Mouse (Mus musculus) stomach, embryonic 16.5 days (tissue): Measurements from ENCODE around the gene Plxna2. TPM values are rescaled to one million over a fixed set of nuclear protein-coding genes. Genes with fewer than 3 reads are reported as not detected.
A peak's percentile ranks its signal among the peaks of the same experiment; 100 is the strongest.

Experiments used
- ATAC-seq: fragments of 200-750 bp; cut with Nextera tagmentation; 2 replicates; pipeline ENCODE4 v1.8.0; 2017; ENCODE audit warnings: moderate number of reproducible peaks, moderate TSS enrichment; ENCODE audit not compliant: insufficient read depth, low FRiP score
- H3K27ac ChIP-seq: fragments of 300-500 bp; sonication (generic); 2 replicates; pipeline ENCODE4 v1.5.1; 2014; ENCODE audit warnings: low read length
- H3K27me3 ChIP-seq: fragments of 300-500 bp; sonication (generic); 2 replicates; pipeline ENCODE4 v1.6.1; 2014; ENCODE audit warnings: low read length, control low read depth, mixed read lengths; ENCODE audit not compliant: control insufficient read depth, insufficient read depth
- H3K36me3 ChIP-seq: fragments of 300-500 bp; sonication (generic); 2 replicates; pipeline ENCODE4 v1.6.1; 2014; ENCODE audit warnings: low read length; ENCODE audit not compliant: control insufficient read depth, insufficient read depth
- H3K4me1 ChIP-seq: fragments of 300-500 bp; sonication (generic); 2 replicates; pipeline ENCODE4 v1.6.1; 2014; ENCODE audit warnings: low read length, control low read depth, mixed read lengths; ENCODE audit not compliant: control insufficient read depth, insufficient read depth
- H3K4me2 ChIP-seq: fragments of 300-500 bp; sonication (generic); 2 replicates; pipeline ENCODE4 v1.6.1; 2014; ENCODE audit warnings: low read depth, low read length, mixed read lengths
- H3K4me3 ChIP-seq: fragments of 300-500 bp; sonication (generic); replicated peaks from 2 replicates; pipeline ENCODE4 v1.5.1; 2014; ENCODE audit warnings: mild to moderate bottlenecking, low read length
- H3K9ac ChIP-seq: fragments of 300-500 bp; sonication (generic); 2 replicates; pipeline ENCODE4 v1.6.1; 2014; ENCODE audit warnings: low read length
- H3K9me3 ChIP-seq: fragments of 300-500 bp; sonication (generic); replicated peaks from 2 replicates; pipeline ENCODE4 v1.6.1; 2016; ENCODE audit warnings: low read length, control low read depth; ENCODE audit not compliant: control insufficient read depth
- WGBS: fragments of 180-500 bp; shearing (Covaris S2); extraction: QIAGEN DNeasy Blood & Tissue Kit; methylation state at CpG from one replicate; pipeline ENCODE4 v1.1.7; 2014; 5-methylcytosine and 5-hydroxymethylcytosine counted together
- polyA plus RNA-seq: library from polyadenylated mRNA; unstranded; fragments of >200 nt; fragmentation: Nextera tagmentation; extraction: Ambion mirVana; gene quantifications from 2 replicates; pipeline ENCODE4 v1.2.1, GENCODE M21; 2015

The Plxna2 gene
- polyA plus RNA-seq, 1 experiment from 2014 or later = 8.2 TPM

DNA sequence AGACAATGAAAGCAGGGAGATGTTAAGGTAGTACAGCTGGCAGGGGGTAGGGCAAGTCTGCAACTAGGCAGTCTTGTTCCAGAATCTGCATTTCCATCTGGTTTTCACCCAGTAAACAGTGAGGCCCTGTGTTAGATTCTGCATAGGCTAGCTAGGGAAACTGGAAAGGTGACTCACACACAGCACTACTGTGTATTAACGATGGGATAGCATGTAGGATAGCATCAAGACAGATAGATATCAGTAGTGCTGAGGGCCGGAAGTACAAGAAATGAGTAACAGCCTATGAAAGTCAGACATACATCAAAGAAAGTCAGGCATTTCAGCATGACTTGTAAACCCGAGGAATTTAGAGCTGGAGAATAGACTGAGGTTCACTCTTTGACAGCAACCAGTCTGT, 65.1 kb downstream of the Plxna2 start:
- WGBS = 63% methylated on average over 3 of the region's 3 CpGs
- Histone ChIP-seq H3K36me3 (no peaks in the 10 kb centered on the region), H3K4me2 (no peak overlapping the region), H3K27me3 (no peaks in the 10 kb centered on the region), H3K9ac (no peak overlapping the region), H3K27ac (no peak overlapping the region), H3K4me1 (peaks cover 32% of the 10 kb centered on the region), H3K9me3 (no peaks in the 10 kb centered on the region), H3K4me3 (no peak overlapping the region)
- no peak for ATAC-seq

DNA sequence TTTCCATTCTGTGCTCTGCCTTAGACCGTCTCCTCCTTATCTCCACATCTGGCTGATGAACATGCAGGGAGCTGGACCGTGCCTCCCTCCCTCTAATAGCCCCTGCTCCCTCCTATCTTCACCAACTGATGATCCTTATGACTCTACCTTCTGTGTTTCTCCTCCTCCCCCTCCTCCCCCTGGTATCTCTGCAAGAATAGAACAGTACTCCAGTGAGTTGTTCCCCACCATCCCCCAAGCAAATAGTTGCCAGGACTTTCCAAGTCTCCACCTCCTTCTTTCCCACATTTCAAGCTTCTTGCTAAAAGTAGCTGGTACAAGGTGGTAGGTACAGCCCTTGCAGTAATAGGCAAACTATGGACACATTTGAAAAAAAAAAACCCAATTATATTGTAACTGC, 67.9 kb downstream of the Plxna2 start:
- H3K9ac ChIP-seq = no peak overlapping the region
- H3K36me3 ChIP-seq = no peaks in the 10 kb centered on the region
- H3K4me3 ChIP-seq = no peak overlapping the region
- peaks cover 9% of the 10 kb centered on the region; the same call in 1 of the 2 replicates for H3K4me1 ChIP-seq
- ATAC-seq = no peak
- H3K27me3 ChIP-seq = no peaks in the 10 kb centered on the region
- no peak overlapping the region for H3K27ac ChIP-seq
- no peaks in the 10 kb centered on the region for H3K9me3 ChIP-seq
- 81% methylated on average over 2 of the region's 2 CpGs for WGBS
- no peak overlapping the region for H3K4me2 ChIP-seq

DNA sequence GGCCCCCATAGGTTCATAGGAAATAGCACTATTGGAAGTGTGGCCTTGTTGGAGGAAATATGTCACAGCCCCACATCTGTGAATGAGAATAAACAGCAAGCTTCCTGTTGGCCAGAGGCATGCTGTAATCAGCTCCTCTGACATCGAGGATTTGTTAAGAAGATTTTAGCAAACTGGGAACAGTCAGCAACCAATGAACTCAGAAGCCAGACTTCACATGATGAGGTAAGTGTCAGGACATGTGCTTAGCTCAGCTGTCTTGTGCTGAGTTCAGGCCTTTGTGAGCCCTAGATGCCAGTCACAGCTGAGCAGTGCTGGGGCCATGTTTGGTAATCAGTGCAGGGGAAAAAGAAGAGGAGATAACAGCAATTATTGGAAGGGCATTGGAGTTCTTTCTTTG, 69.7 kb downstream of the Plxna2 start:
- WGBS = 6% methylated on average over 1 of the region's 1 CpGs
- no peaks in the 10 kb centered on the region for H3K9me3 ChIP-seq
- no peak overlapping the region for H3K9ac ChIP-seq
- H3K4me2 ChIP-seq = no peak overlapping the region
- ATAC-seq = no peak
- no peak overlapping the region for H3K4me3 ChIP-seq
- H3K36me3 ChIP-seq = no peaks in the 10 kb centered on the region
- no peaks in the 10 kb centered on the region for H3K4me1 ChIP-seq
- H3K27ac ChIP-seq = no peak overlapping the region
- no peaks in the 10 kb centered on the region for H3K27me3 ChIP-seq

DNA sequence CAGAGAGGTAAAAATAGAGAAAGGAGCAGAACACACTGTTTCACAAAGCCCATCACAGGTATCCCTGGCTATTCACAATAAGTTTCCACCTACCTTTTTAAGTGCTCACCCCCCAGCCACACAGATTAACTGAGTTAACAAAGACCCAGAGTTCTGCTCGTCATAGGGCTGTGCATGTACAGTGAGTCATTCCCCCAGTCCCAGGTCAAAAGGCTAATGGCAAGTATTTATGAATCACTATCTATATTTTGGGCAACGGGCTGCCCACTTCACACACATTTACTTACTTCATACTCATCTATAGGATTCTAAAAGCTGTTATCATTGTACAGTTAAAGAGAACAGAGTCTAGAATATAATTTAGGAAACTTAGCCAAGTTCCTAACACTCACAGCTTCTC, 70.1 kb downstream of the Plxna2 start:
- Histone ChIP-seq H3K27me3 (no peaks in the 10 kb centered on the region), H3K36me3 (no peaks in the 10 kb centered on the region), H3K27ac (no peak overlapping the region), H3K9me3 (no peaks in the 10 kb centered on the region), H3K4me1 (no peaks in the 10 kb centered on the region), H3K4me3 (no peak overlapping the region), H3K9ac (no peak overlapping the region), H3K4me2 (no peak overlapping the region)
- WGBS = 34% methylated on average over 2 of the region's 2 CpGs
- ATAC-seq = no peak

DNA sequence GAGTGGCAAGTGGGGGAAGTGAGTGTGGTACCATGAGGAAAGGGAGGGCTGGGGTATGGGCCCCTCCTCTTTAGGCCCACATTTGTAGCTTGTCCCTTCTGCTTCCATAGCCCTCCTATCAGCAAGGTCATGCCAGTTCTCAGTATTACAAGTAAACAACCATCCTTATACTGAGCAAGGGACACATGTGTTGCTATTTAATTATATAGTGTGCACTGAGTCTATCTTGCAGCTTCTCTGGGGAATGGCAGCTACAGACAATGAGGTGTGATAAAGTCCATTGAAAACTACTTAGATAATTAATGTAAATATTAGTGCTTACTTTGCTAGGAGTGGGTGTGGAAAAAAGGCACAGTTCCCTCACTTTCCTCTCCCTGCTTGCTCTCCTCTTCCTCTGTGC, 75.0 kb downstream of the Plxna2 start:
- H3K9me3 ChIP-seq = no peaks in the 10 kb centered on the region
- no peaks in the 10 kb centered on the region for H3K27me3 ChIP-seq
- H3K4me3 ChIP-seq = no peak overlapping the region
- ATAC-seq = peak; percentile 66; the same call in 1 of the 2 replicates
- H3K36me3 ChIP-seq = no peaks in the 10 kb centered on the region
- H3K9ac ChIP-seq = no peak overlapping the region
- H3K4me1 ChIP-seq = peaks cover 8% of the 10 kb centered on the region; the same call in 1 of the 2 replicates
- H3K4me2 ChIP-seq = no peak overlapping the region
- peak overlapping the region; percentile 40; the same call in 1 of the 2 replicates for H3K27ac ChIP-seq

DNA sequence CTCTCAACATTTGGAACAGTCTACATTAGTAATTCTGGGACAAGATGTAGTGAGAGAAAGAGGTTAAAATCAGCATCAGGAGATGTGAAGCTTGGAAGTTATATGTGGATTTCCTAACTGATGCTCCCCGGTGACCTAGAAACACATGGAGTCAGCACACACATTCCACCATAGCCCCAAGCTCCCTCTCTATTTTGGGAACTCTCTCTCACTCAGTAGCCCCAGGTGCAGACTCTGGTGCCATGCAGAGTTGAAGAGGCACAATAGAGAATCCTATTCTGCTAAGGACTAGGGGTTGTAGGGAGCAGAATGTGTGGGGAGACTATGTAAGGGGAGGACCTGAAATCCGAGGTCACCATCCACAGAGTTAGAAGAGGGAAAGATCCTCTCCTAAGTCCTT, 75.5 kb downstream of the Plxna2 start:
- H3K9ac ChIP-seq = no peak overlapping the region
- WGBS = 63% methylated on average over 2 of the region's 2 CpGs
- peaks cover 8% of the 10 kb centered on the region; the same call in 1 of the 2 replicates for H3K4me1 ChIP-seq
- H3K36me3 ChIP-seq = no peaks in the 10 kb centered on the region
- peak overlapping the region; percentile 40 for H3K27ac ChIP-seq
- H3K4me2 ChIP-seq = no peak overlapping the region
- no peak overlapping the region for H3K4me3 ChIP-seq
- ATAC-seq = no peak
- no peaks in the 10 kb centered on the region for H3K9me3 ChIP-seq
- no peaks in the 10 kb centered on the region for H3K27me3 ChIP-seq

DNA sequence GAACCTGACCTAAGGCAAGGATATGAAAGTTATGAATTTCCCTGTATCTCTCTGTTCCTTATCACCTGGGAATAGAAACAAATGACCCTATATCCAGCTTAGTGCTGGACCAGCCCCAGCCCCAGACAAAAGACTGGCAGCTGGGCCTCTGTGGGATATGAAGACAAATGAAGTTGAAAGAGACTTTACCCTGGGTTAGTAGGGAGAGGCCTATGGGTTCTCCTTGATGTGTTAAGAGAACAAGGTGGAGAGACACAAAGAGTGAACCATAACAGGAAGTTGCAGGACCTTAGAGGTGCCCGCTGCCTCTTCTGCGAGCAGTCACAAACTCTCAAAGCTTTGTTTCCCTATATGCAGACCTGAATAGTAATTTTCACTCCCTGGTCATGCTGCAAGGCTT, 76.8 kb downstream of the Plxna2 start:
- Histone ChIP-seq H3K9me3 (no peaks in the 10 kb centered on the region), H3K4me1 (peaks cover 8% of the 10 kb centered on the region; the same call in 1 of the 2 replicates), H3K4me2 (no peak overlapping the region), H3K4me3 (no peak overlapping the region), H3K27ac (no peak overlapping the region; the same call in 1 of the 2 replicates), H3K36me3 (no peaks in the 10 kb centered on the region), H3K27me3 (no peaks in the 10 kb centered on the region), H3K9ac (no peak overlapping the region)
- WGBS = 64% methylated on average over 2 of the region's 2 CpGs
- no peak for ATAC-seq

DNA sequence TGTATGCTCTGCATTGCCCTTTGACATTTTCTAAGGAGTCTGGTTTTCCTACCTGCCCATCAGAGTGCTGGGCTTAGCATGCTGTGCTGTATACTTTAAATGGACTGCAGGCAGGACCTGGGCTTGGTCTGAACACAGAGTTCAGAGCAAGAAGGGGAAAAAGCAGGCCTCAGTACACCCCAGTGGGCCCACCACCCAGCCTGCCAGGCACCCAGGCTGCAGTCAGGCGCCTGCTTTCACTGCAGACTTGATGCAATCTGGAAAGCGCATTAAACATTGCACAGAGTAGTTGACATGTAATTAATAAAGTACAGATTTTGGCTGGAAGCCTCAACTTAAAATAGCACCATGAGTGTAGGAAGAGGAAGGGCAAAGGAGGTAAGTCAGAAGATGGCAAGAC, 79.4 kb downstream of the Plxna2 start:
- 59% methylated on average over 2 of the region's 2 CpGs for WGBS
- H3K27me3 ChIP-seq = no peaks in the 10 kb centered on the region

DNA sequence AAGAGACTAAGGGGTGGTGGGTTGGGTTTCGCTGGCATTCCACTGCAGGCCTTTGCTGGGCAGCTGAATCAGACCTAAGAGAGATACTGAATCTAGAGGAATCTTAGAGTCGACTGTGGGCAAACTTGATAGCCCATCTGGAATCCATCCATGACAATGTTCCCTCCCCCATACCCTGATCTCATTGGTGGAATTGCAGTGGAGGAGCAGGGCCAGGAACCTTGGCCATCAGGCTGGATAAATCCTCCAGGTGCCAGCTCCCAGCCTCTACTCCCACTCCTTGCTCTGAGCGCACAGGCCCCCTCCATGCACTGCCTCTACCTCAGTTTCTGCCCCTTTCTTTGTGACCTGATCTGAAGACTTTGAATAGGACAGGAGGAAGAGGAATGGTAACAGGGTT, 81.3 kb downstream of the Plxna2 start:
- ATAC-seq = no peak
- WGBS = 75% methylated on average over 3 of the region's 3 CpGs

More for the DNA sequence above, 79.4 kb downstream of the Plxna2 start:
- Histone ChIP-seq H3K4me2 (no peak overlapping the region), H3K4me3 (no peak overlapping the region), H3K27ac (no peak overlapping the region), H3K36me3 (no peaks in the 10 kb centered on the region), H3K4me1 (peaks cover 8% of the 10 kb centered on the region; the same call in 1 of the 2 replicates), H3K9me3 (no peaks in the 10 kb centered on the region), H3K9ac (no peak overlapping the region)
- no peak for ATAC-seq

DNA sequence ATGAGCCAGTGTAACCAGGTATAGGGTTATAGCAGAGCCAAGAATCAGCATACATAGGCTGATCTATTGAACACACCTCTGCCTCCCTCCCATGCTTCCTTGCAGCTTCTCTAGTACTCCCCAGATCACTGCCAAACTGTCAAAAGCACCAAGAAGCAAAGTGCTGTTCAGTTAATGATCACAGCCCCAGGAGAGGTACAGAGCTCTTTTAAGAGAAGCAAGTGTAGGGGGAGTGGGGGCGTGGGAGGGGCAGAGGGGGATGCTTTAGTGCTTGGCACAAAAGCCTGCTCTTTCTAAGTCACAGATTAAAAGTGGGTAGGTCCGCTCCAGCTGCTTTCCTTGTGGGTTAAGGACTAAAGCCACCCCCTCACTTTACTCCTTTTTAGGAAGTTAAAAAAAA, 85.2 kb downstream of the Plxna2 start:
- Histone ChIP-seq H3K9ac (no peak overlapping the region), H3K36me3 (no peaks in the 10 kb centered on the region), H3K4me2 (no peak overlapping the region), H3K27ac (no peak overlapping the region), H3K9me3 (no peaks in the 10 kb centered on the region), H3K27me3 (no peaks in the 10 kb centered on the region), H3K4me3 (no peak overlapping the region), H3K4me1 (no peaks in the 10 kb centered on the region)
- ATAC-seq = no peak
- WGBS = 62% methylated on average over 2 of the region's 2 CpGs

More for the DNA sequence above, 81.3 kb downstream of the Plxna2 start:
- no peak overlapping the region for H3K9ac ChIP-seq
- H3K4me1 ChIP-seq = peaks cover 8% of the 10 kb centered on the region; the same call in 1 of the 2 replicates
- H3K4me3 ChIP-seq = no peak overlapping the region
- H3K9me3 ChIP-seq = no peaks in the 10 kb centered on the region
- H3K36me3 ChIP-seq = no peaks in the 10 kb centered on the region
- H3K27me3 ChIP-seq = no peaks in the 10 kb centered on the region
- H3K27ac ChIP-seq = no peak overlapping the region
- no peak overlapping the region for H3K4me2 ChIP-seq
